Mouse (Mus musculus): ENCODE results near the gene Ttll5. TPM values are rescaled to one million over a fixed set of nuclear protein-coding genes. Genes with fewer than 3 reads are reported as not detected.

The Ttll5 gene
- total and polyA plus RNA-seq, 3 experiments: 7.4 to 18.5 TPM; not detected in 1

DNA sequence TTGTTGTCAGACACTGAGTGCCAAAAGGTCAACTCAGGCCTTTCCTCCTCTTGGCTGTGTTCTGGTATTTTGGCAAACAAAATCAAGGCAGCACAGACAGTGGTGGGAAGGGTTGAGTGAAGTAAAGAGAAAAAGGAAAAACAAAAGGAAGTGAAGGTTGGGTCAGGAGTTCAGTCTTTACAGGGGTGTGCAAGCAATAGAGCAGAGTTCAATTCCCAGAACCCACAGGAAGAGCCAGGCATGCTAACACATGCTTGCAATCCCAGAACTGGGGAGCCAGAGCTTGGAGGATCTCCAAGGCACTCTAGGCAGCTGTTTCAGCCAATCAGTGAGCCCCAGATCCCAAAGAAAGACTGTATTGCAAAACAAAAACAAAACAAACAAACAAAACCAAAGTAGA is 240.3 kb downstream of the Ttll5 start:
- Histone ChIP-seq H3K27me3 (ENCODE audit: control insufficient read depth in 1 of 2, insufficient read depth in 2 of 2, low read length in 2 of 2) (no peaks in the 10 kb centered on the region), H3K79me2 (ENCODE audit: control insufficient read depth, insufficient read depth, low read length, poor library complexity) (no peaks in the 10 kb centered on the region), H3K27ac (ENCODE audit: control insufficient read depth, low read depth, low read length) (no peak overlapping the region), H3K4me1 (ENCODE audit: control insufficient read depth in 1 of 2, insufficient read depth in 2 of 2, low read length in 2 of 2) (no peaks in the 10 kb centered on the region), H3K9me3 (replicated peaks; ENCODE audit: insufficient read depth, low read length) (no peaks in the 10 kb centered on the region), H3K36me3 (ENCODE audit: control insufficient read depth in 1 of 2, insufficient read depth in 2 of 2, low read length in 2 of 2) (no peaks in the 10 kb centered on the region; a peak in 1 of 4 replicates), H3K9ac (ENCODE audit: control insufficient read depth, low read depth, low read length, poor library complexity, severe bottlenecking) (no peak overlapping the region), H3K4me3 (ENCODE audit: control insufficient read depth in 1 of 2, insufficient read depth in 1 of 2, low read depth in 2 of 2, low read length in 2 of 2) (no peak overlapping the region)
- no peak for DNase-seq (ENCODE audit: low read depth, low spot score)
- TF ChIP-seq MEF2A (IDR thresholded peaks at IDR 0.05; ENCODE audit: extremely low read depth, insufficient replicate concordance, low read depth, low read length, poor library complexity, severe bottlenecking): no peak
- TF ChIP-seq UBTF (IDR thresholded peaks at IDR 0.05; ENCODE audit: borderline replicate concordance, insufficient read depth, low read depth, low read length): no peak

GRCm38 (mm10) chr12:86071432-86071831 is 247.0 kb downstream of the Ttll5 start:
- no peaks in the 10 kb centered on the region for H3K27me3 ChIP-seq (ENCODE audit: control insufficient read depth in 1 of 2, insufficient read depth in 2 of 2, low read length in 2 of 2)
- no peaks in the 10 kb centered on the region for H3K9me3 ChIP-seq (replicated peaks; ENCODE audit: insufficient read depth, low read length)
- no peak for DNase-seq (ENCODE audit: low read depth, low spot score)
- no peaks in the 10 kb centered on the region for H3K36me3 ChIP-seq (ENCODE audit: control insufficient read depth in 1 of 2, insufficient read depth in 2 of 2, low read length in 2 of 2)
- H3K4me1 ChIP-seq (ENCODE audit: control insufficient read depth in 1 of 2, insufficient read depth in 2 of 2, low read length in 2 of 2): no peaks in the 10 kb centered on the region
- H3K79me2 ChIP-seq (ENCODE audit: control insufficient read depth, insufficient read depth, low read length, poor library complexity): no peaks in the 10 kb centered on the region
- H3K27ac ChIP-seq (ENCODE audit: control insufficient read depth, low read depth, low read length): no peak overlapping the region
- no peak overlapping the region for H3K9ac ChIP-seq (ENCODE audit: control insufficient read depth, low read depth, low read length, poor library complexity, severe bottlenecking)
- no peak overlapping the region for H3K4me3 ChIP-seq (ENCODE audit: control insufficient read depth in 1 of 2, insufficient read depth in 1 of 2, low read depth in 2 of 2, low read length in 2 of 2)
- TF ChIP-seq MEF2A (IDR thresholded peaks at IDR 0.05; ENCODE audit: extremely low read depth, insufficient replicate concordance, low read depth, low read length, poor library complexity, severe bottlenecking) (no peak), UBTF (IDR thresholded peaks at IDR 0.05; ENCODE audit: borderline replicate concordance, insufficient read depth, low read depth, low read length) (no peak), RCOR1 (IDR thresholded peaks at IDR 0.05; ENCODE audit: low read depth, low read length) (no peak), NELFE (IDR thresholded peaks at IDR 0.05; ENCODE audit: low read depth, low read length) (no peak), POLR2AphosphoS5 (IDR thresholded peaks at IDR 0.05; ENCODE audit: borderline replicate concordance, low read depth, low read length) (no peak), TBP (IDR thresholded peaks at IDR 0.05; ENCODE audit: low read depth, low read length) (no peak), MYB (IDR thresholded peaks at IDR 0.05; ENCODE audit: low read depth, low read length) (no peak), MAX (IDR thresholded peaks at IDR 0.05; ENCODE audit: low read length) (no peak), CTCF (IDR thresholded peaks at IDR 0.05 in 2 of 3, conservative IDR thresholded peaks at IDR 0.05 in 1 of 3; ENCODE audit: control insufficient read depth in 1 of 3, insufficient read depth in 1 of 3, low read depth in 2 of 3, low read length in 3 of 3, poor library complexity in 1 of 3, severe bottlenecking in 1 of 3) (no peak), TCF12 (IDR thresholded peaks at IDR 0.05; ENCODE audit: low read depth, low read length) (no peak), E2F4 (IDR thresholded peaks at IDR 0.05; ENCODE audit: borderline replicate concordance, low read depth, low read length) (no peak), ZMIZ1 (IDR thresholded peaks at IDR 0.05; ENCODE audit: low read depth, low read length) (no peak), GABPA (IDR thresholded peaks at IDR 0.05; ENCODE audit: low read depth, low read length) (no peak), JUND (IDR thresholded peaks at IDR 0.05; ENCODE audit: low read depth, low read length) (no peak), POLR2AphosphoS2 (IDR thresholded peaks at IDR 0.05; ENCODE audit: low read length) (no peak), SIN3A (IDR thresholded peaks at IDR 0.05; ENCODE audit: low read length) (no peak)
